Mouse (Mus musculus): ENCODE results near the gene Prop1. TPM values are rescaled to one million over a fixed set of nuclear protein-coding genes. Genes with fewer than 3 reads are reported as not detected.

The Prop1 gene
- not detected for total RNA-seq (2021)
- long read RNA-seq, experiment 1: 0 reads
- long read RNA-seq, experiment 2: 0 reads

GRCm38 (mm10) chr11:50953665-50954064 lies at the start of gene Prop1:
Gene Prop1, minus strand, starts transcription at chr11:50953765.
- no peak for DNase-seq (ENCODE audit: low spot score in 2 of 2)

DNA sequence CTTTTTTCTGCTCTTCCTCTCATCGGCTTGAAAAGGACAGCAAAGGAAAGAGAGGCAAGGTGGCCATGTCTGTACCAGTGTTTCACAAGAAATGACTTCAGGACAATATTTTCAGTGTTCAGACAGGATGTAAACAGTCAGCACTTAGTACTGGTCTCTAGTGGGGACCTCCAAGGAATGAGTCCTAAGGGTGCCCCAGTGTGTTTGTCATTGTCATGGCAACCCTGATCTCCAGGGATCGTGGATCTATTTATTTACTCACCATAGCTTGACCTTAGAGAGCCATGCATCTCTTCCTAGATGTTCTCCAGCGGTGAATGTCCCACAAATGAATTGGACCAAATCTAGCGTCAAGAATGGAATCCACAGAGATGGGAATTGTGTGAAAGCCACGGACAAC lies 49.7 kb upstream of the Prop1 start, which contains the start of gene Olfr51:
Gene Olfr51 (plus strand): TSS at position 301 of the 400 bp plus-strand sequence.
- DNase-seq (ENCODE audit: low spot score in 2 of 2): no peak

- DNase-seq (ENCODE audit: low spot score in 2 of 2): no peak
Measured at GRCm38 (mm10) chr11:50981667-50982066, 28.1 kb upstream of the Prop1 start, which contains the start of gene Olfr1377. Gene Olfr1377, plus strand, starts transcription at chr11:50981967.

DNA sequence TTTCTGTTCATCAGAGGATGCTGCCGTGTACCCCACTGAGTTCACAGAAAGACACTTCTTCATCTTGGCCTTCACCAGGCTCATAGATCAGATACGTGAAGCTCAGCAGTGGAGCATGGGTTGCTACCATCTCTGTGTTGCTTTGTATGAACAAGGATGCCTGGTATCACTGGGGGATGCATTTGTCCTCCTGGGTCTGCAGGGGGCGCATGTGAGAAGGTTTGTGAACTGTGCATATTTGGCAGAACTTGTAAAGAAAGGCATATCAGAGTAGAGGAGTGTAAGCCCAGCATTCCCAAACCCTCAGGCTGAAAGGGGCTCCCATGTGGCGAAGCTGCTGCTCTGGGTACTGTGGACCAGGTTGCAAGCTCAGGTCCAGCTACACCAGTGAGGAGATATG lies 23.7 kb upstream of the Prop1 start:
- no peak for DNase-seq (ENCODE audit: low spot score in 2 of 2)

GRCm38 (mm10) chr11:50966230-50966629 lies 12.7 kb upstream of the Prop1 start, which contains the start of gene Olfr1378:
Gene Olfr1378, plus strand, starts transcription at chr11:50966530.
- no peak for DNase-seq (ENCODE audit: low spot score in 2 of 2)

DNA sequence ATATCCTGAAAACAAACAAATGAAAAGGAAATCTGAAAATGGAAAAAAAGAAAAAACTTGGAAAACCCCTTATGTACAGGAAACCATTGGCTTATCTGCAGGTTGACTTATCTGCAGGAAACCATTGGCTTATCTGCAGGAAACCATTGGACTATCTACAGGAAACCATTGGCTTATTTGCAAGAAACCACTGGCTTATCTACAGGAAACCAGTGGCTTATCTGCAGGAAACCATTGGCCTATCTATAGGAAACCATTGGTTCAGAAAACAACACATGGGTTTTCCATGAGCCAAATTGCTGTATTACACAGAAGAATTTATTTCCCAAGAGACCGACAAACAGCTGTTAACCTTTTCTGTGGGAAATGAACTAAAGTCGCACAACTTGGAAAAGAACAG lies 11.3 kb upstream of the Prop1 start:
- DNase-seq (ENCODE audit: low spot score in 2 of 2): no peak

DNA sequence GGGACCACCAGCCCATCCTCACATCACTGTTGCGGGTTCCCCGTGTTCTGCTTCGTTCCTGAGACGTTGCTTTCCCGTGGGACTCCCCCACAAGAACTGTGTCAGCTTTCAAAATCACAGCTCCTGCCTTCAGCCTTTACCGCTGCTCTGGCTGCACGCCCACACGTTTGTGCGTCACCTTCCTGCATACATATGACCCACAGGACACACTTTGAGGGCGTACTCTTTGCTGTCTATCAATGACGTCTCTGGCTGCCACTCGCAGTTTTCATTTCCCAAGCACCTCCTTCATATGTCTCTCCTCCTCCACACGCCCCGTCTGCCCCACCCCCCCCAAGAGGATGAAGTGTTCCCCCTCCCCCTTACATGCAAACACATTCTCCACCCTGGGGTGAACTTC lies 1.3 kb downstream of the Prop1 start:
- peak; percentile 33 to 36 for DNase-seq (ENCODE audit: low spot score in 2 of 2)

DNA sequence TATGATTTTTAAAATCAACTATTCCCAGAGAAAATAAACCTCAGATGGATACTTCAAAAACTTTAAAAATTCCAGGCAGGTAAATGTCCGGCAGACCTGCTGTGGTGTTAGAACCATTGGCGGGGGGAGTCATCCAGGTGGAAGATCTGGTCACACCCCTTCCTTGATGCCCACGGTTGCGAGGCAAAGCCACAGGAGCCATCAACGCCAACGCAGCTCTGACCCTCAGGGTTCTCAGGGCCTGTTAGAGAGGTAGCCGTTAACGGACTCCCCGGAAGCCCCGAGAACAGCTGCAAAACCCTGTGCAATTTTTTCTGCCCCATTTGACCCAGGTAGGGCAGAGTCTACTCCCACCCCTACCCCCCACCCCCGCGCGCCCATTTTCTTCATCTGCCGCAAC lies 10.1 kb downstream of the Prop1 start, which contains the start of gene 4933414I15Rik:
Gene 4933414I15Rik (minus strand): TSS at position 260 of the 400 bp plus-strand sequence.
- no peak for DNase-seq (ENCODE audit: low spot score in 2 of 2)

DNA sequence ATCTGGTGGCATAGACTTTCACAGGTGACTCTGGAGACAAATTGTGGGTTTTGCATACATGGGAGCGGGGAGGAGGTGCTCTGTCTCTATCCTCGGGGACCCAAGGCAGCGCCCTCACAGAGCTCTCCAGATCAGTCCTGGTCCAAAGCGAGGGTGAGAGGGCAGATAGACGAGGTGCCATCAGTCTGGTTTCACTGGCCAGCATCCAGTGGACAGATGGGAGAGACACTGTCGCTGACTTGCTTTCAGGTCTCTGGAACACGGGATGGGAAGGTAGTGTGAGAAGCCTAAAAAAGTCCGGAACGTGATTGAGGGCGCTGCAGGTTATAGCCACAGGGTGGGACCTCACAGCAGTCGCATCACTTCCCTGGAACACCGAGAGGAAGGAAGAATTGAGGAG lies 11.2 kb downstream of the Prop1 start:
- no peak for DNase-seq (ENCODE audit: low spot score in 2 of 2)

- DNase-seq (ENCODE audit: low spot score in 2 of 2): peak; percentile 16 to 31
Measured at GRCm38 (mm10) chr11:50939621-50940366, 13.8 kb downstream of the Prop1 start.

GRCm38 (mm10) chr11:50938435-50938834 lies 15.1 kb downstream of the Prop1 start:
- DNase-seq (ENCODE audit: low spot score in 2 of 2): no peak

- no peak for DNase-seq (ENCODE audit: low spot score in 2 of 2)
Measured at GRCm38 (mm10) chr11:50932040-50932439, 21.5 kb downstream of the Prop1 start.

GRCm38 (mm10) chr11:50931451-50931866 lies 22.1 kb downstream of the Prop1 start, which contains the start of gene Zfp354b:
Gene Zfp354b, minus strand, starts transcription at chr11:50931633.
- peak; percentile 81 to 85 for DNase-seq (ENCODE audit: low spot score in 2 of 2)

DNA sequence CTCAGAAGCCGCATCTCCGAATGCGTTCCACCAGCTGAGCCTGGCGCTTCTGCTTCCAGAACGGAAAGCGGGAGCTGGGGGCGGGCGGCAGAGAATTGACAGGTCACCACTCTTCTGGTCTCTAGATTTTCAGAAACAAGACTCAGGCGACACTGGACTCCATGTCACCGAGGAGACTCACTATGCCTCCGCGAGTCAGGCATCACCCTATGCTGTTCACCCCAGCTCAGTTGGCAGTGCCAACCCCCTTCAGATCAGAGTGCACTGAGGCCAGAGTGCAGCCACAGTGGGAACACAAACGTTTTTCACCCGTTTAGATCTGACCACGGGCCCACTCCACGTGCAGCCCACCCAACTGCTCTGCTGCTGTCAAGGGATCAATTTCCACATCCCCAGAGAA lies 22.5 kb downstream of the Prop1 start:
- DNase-seq (ENCODE audit: low spot score in 2 of 2): peak in 1 of 2 experiments; percentile 16

DNA sequence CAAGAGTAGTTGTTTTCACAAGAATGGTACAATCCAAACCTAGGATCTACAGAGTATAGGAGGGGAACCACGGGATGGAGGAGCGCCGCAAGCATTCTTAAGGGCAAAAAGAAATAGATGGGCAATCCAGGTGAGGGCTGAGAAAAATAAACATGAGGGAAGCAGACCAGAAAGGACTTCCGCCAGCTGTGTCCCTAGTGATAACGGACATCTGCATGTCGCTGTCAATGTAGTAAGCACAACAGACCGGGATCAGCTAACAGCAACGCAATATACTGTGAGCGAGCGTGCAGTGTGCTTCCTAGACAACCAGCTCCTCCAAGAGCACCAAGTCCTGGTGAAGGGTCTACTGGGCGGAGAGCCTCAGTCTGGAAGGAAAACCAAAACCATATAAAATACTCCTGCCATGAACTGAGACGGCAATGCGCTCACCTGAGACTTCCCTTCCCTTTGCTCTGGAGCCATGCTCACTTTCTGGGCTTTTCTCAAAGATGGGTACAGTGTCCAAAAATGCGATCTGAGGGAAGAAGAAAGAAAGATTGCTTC lies 23.0 kb downstream of the Prop1 start:
- peak in 1 of 2 experiments; percentile 10 for DNase-seq (ENCODE audit: low spot score in 2 of 2)

DNA sequence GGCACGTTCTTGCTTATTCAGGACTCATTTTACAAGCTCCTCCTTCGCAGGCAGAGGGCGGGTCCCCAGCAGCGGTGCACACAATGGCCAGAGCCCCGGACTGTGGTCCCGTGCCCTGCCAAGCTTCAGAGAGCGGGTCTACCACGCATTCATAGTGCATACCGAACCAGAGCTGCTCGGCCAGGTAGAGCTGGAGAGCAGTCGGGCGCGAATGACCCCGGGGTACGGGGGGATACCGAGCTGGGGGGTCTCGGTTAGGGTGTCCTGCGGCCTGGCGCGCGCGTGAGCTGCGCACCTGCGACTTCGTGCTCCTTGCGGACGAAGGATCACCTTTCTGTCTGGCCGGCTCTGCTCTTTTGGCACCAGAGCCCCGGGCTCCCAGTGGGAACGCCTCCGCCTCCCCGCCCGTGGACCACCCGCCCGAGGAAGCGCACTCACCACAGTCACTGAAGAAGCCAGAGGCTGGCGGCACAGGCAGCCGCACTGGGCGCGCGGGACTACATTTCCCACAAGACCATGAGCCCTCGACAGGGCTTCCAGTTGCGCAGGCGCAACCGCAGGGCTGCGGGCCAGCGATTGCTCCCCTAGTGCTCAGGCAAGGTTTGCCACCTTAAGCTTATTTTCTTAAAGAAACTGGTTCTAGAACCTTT lies 37.8 kb downstream of the Prop1 start, which contains the start of gene Zfp2:
Gene Zfp2 (minus strand): TSS at position 495 of the 650 bp plus-strand sequence.
- DNase-seq (ENCODE audit: low spot score in 2 of 2): peak; percentile 91 to 93

DNA sequence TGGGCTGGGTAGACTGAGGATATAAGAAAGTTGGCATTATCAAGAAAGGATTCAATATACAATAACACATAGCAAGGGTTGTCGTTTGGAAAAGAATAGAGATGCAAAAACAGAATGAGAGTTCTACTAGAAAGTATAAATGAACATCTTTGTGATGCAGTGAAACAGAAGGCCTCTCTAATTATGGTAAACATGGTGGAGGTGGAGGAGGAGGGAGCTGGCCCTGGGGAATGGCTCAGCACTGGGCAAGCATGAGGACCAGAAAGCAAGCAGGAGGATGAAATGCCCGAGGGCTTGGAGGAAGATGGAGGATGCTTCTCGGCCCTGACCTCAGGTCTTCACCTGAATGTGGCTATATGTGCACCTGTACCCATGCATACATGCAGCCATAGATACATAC lies 39.1 kb downstream of the Prop1 start:
- DNase-seq (ENCODE audit: low spot score in 2 of 2): peak in 1 of 2 experiments; percentile 23

GRCm38 (mm10) chr11:50913301-50913700 lies 40.3 kb downstream of the Prop1 start:
- no peak for DNase-seq (ENCODE audit: low spot score in 2 of 2)

GRCm38 (mm10) chr11:50908136-50908535 lies 45.4 kb downstream of the Prop1 start:
- peak in 1 of 2 experiments; percentile 28 for DNase-seq (ENCODE audit: low spot score in 2 of 2)
